Mouse (Mus musculus): ENCODE data around the gene Cmbl. TPM values are rescaled to one million over a fixed set of nuclear protein-coding genes. Genes with fewer than 3 reads are reported as not detected.

Cmbl gene
- polyA plus RNA-seq, 1 experiment from 2014 or later: 5.4 TPM

- H3K4me1 ChIP-seq (ENCODE audit: control insufficient read depth, insufficient read depth, low read length): peaks cover 4% of the 10 kb centered on the region
- ATAC-seq (ENCODE audit: low FRiP score, low TSS enrichment): no peak
- 85% methylated on average over 5 of the region's 5 CpGs for WGBS
- no peak for DNase-seq
- H3K36me3 ChIP-seq (ENCODE audit: control insufficient read depth, insufficient read depth, low read length): no peaks in the 10 kb centered on the region
- no peaks in the 10 kb centered on the region for H3K27me3 ChIP-seq (ENCODE audit: control insufficient read depth, insufficient read depth, low read length)
- H3K9ac ChIP-seq (replicated peaks; ENCODE audit: low read length): no peak overlapping the region
- H3K27ac ChIP-seq (replicated peaks; ENCODE audit: low read depth, low read length): no peak overlapping the region
- H3K9me3 ChIP-seq (ENCODE audit: control insufficient read depth, low read length): no peaks in the 10 kb centered on the region
- H3K4me3 ChIP-seq (replicated peaks; ENCODE audit: low read depth, low read length): no peak overlapping the region
- H3K4me2 ChIP-seq (ENCODE audit: low read length): no peak overlapping the region
Observed at GRCm38 (mm10) chr15:31547421-31547820, 17.8 kb upstream of the Cmbl start.

- DNase-seq (no peak), ATAC-seq (ENCODE audit: low FRiP score, low TSS enrichment) (no peak)
Observed at GRCm38 (mm10) chr15:31550381-31550780, 14.8 kb upstream of the Cmbl start.

GRCm38 (mm10) chr15:31554855-31555254, 10.3 kb upstream of the Cmbl start:
- WGBS: 80% methylated on average over 2 of the region's 2 CpGs
- Histone ChIP-seq H3K9ac (replicated peaks; ENCODE audit: low read length) (no peak overlapping the region), H3K27ac (replicated peaks; ENCODE audit: low read depth, low read length) (no peak overlapping the region), H3K4me2 (ENCODE audit: low read length) (no peak overlapping the region), H3K9me3 (ENCODE audit: control insufficient read depth, low read length) (no peaks in the 10 kb centered on the region), H3K4me1 (ENCODE audit: control insufficient read depth, insufficient read depth, low read length) (no peaks in the 10 kb centered on the region), H3K27me3 (ENCODE audit: control insufficient read depth, insufficient read depth, low read length) (no peaks in the 10 kb centered on the region), H3K4me3 (replicated peaks; ENCODE audit: low read depth, low read length) (no peak overlapping the region), H3K36me3 (ENCODE audit: control insufficient read depth, insufficient read depth, low read length) (no peaks in the 10 kb centered on the region)
- no peak for ATAC-seq (ENCODE audit: low FRiP score, low TSS enrichment)
- DNase-seq: no peak

More at GRCm38 (mm10) chr15:31550381-31550780, 14.8 kb upstream of the Cmbl start:
- Histone ChIP-seq H3K9ac (replicated peaks; ENCODE audit: low read length) (no peak overlapping the region), H3K4me2 (ENCODE audit: low read length) (no peak overlapping the region), H3K4me1 (ENCODE audit: control insufficient read depth, insufficient read depth, low read length) (no peaks in the 10 kb centered on the region), H3K36me3 (ENCODE audit: control insufficient read depth, insufficient read depth, low read length) (no peaks in the 10 kb centered on the region), H3K27me3 (ENCODE audit: control insufficient read depth, insufficient read depth, low read length) (no peaks in the 10 kb centered on the region), H3K9me3 (ENCODE audit: control insufficient read depth, low read length) (no peaks in the 10 kb centered on the region), H3K4me3 (replicated peaks; ENCODE audit: low read depth, low read length) (no peak overlapping the region), H3K27ac (replicated peaks; ENCODE audit: low read depth, low read length) (no peak overlapping the region)
- 81% methylated on average over 4 of the region's 4 CpGs for WGBS

- Histone ChIP-seq H3K4me2 (ENCODE audit: low read length) (no peak overlapping the region), H3K4me3 (replicated peaks; ENCODE audit: low read depth, low read length) (no peak overlapping the region), H3K36me3 (ENCODE audit: control insufficient read depth, insufficient read depth, low read length) (no peaks in the 10 kb centered on the region), H3K9ac (replicated peaks; ENCODE audit: low read length) (no peak overlapping the region), H3K27ac (replicated peaks; ENCODE audit: low read depth, low read length) (no peak overlapping the region), H3K27me3 (ENCODE audit: control insufficient read depth, insufficient read depth, low read length) (no peaks in the 10 kb centered on the region), H3K4me1 (ENCODE audit: control insufficient read depth, insufficient read depth, low read length) (no peaks in the 10 kb centered on the region), H3K9me3 (ENCODE audit: control insufficient read depth, low read length) (no peaks in the 10 kb centered on the region)
- DNase-seq (no peak), ATAC-seq (ENCODE audit: low FRiP score, low TSS enrichment) (no peak)
- WGBS: 77% methylated on average over 6 of the region's 6 CpGs
Observed at GRCm38 (mm10) chr15:31561390-31561789, 3.8 kb upstream of the Cmbl start.

DNA sequence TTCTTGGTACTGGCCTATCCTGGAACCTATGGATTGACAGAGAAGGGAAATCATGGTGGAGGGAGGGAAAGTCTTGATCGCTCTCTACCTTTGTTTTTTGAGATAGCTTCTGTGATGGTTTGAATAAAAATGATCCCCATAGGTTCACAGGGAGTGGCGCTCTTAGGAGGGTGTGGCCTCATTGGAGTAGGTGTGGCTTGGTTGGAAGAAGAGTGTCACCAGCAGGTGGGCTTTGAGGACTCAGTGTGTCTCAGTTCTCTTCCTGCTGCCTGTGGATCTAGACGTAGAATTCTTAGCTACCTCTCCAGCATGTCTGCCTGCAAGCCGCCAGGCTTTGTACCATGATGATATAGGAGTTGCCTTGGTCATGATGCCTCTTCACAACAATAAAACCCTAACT, 3.2 kb upstream of the Cmbl start:
- Histone ChIP-seq H3K4me3 (replicated peaks; ENCODE audit: low read depth, low read length) (no peak overlapping the region), H3K27me3 (ENCODE audit: control insufficient read depth, insufficient read depth, low read length) (no peaks in the 10 kb centered on the region), H3K9ac (replicated peaks; ENCODE audit: low read length) (no peak overlapping the region), H3K4me2 (ENCODE audit: low read length) (no peak overlapping the region), H3K9me3 (ENCODE audit: control insufficient read depth, low read length) (no peaks in the 10 kb centered on the region), H3K36me3 (ENCODE audit: control insufficient read depth, insufficient read depth, low read length) (no peaks in the 10 kb centered on the region), H3K4me1 (ENCODE audit: control insufficient read depth, insufficient read depth, low read length) (no peaks in the 10 kb centered on the region), H3K27ac (replicated peaks; ENCODE audit: low read depth, low read length) (no peak overlapping the region)
- DNase-seq: no peak
- ATAC-seq (ENCODE audit: low FRiP score, low TSS enrichment): no peak
- 92% methylated on average over 4 of the region's 4 CpGs for WGBS

DNA sequence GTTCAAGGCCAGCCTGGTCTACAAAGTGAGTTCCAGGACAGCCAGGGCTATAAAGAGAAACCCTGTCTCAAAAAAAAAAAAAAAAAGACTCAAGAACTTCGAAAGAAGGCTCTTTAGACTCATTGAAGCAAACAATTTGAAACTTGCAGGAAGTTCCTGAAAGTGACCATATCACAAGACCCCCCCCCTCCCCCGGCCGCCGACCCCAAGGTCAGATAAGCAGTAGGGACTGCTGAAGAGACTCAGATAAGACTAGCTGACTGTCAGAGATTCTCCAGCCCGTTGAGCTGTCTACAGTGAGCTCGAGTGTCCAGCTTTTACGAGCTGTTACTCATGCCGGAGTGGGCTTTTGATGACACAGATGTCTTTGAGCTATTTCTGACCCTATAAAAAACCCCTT, 2.3 kb upstream of the Cmbl start:
- no peaks in the 10 kb centered on the region for H3K36me3 ChIP-seq (ENCODE audit: control insufficient read depth, insufficient read depth, low read length)
- no peaks in the 10 kb centered on the region for H3K4me1 ChIP-seq (ENCODE audit: control insufficient read depth, insufficient read depth, low read length)
- H3K9me3 ChIP-seq (ENCODE audit: control insufficient read depth, low read length): no peaks in the 10 kb centered on the region
- H3K4me2 ChIP-seq (ENCODE audit: low read length): no peak overlapping the region
- H3K9ac ChIP-seq (replicated peaks; ENCODE audit: low read length): no peak overlapping the region
- ATAC-seq (ENCODE audit: low FRiP score, low TSS enrichment) (no peak), DNase-seq (no peak)
- no peaks in the 10 kb centered on the region for H3K27me3 ChIP-seq (ENCODE audit: control insufficient read depth, insufficient read depth, low read length)
- H3K4me3 ChIP-seq (replicated peaks; ENCODE audit: low read depth, low read length): no peak overlapping the region
- H3K27ac ChIP-seq (replicated peaks; ENCODE audit: low read depth, low read length): no peak overlapping the region
- 93% methylated on average over 8 of the region's 8 CpGs for WGBS

- DNase-seq (no peak), ATAC-seq (ENCODE audit: low FRiP score, low TSS enrichment) (no peak)
- Histone ChIP-seq H3K4me2 (ENCODE audit: low read length) (no peak overlapping the region), H3K9me3 (ENCODE audit: control insufficient read depth, low read length) (no peaks in the 10 kb centered on the region), H3K27me3 (ENCODE audit: control insufficient read depth, insufficient read depth, low read length) (no peaks in the 10 kb centered on the region), H3K4me1 (ENCODE audit: control insufficient read depth, insufficient read depth, low read length) (no peaks in the 10 kb centered on the region), H3K9ac (replicated peaks; ENCODE audit: low read length) (no peak overlapping the region), H3K36me3 (ENCODE audit: control insufficient read depth, insufficient read depth, low read length) (no peaks in the 10 kb centered on the region), H3K4me3 (replicated peaks; ENCODE audit: low read depth, low read length) (no peak overlapping the region), H3K27ac (replicated peaks; ENCODE audit: low read depth, low read length) (no peak overlapping the region)
- 83% methylated on average over 19 of the region's 19 CpGs for WGBS
Observed at GRCm38 (mm10) chr15:31563577-31564546, 1.3 kb upstream of the Cmbl start.

DNA sequence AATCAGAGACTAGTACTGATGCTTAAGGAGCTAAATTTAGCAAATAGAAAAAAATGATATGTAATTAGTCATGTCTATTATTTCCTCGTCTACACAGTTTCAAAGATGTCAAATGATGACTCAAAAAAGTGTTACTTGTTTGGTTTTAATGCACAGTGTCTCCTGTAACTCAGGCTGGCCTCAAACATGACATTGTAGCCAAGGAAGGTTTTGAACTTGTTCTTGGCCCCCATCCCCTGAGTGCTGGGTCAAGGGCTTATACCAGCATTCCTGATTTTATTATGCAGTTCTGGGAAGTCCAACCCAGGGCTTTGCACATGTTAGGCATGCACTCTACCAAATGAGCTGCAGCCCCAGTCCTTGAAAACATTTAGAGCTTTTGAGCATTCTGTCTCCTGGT, 597 bp downstream of the Cmbl start:
- no peaks in the 10 kb centered on the region for H3K36me3 ChIP-seq (ENCODE audit: control insufficient read depth, insufficient read depth, low read length)
- ATAC-seq (ENCODE audit: low FRiP score, low TSS enrichment): no peak
- 78% methylated on average over 1 of the region's 1 CpGs for WGBS
- no peaks in the 10 kb centered on the region for H3K4me1 ChIP-seq (ENCODE audit: control insufficient read depth, insufficient read depth, low read length)
- H3K4me3 ChIP-seq (replicated peaks; ENCODE audit: low read depth, low read length): no peak overlapping the region
- no peaks in the 10 kb centered on the region for H3K27me3 ChIP-seq (ENCODE audit: control insufficient read depth, insufficient read depth, low read length)
- no peak overlapping the region for H3K27ac ChIP-seq (replicated peaks; ENCODE audit: low read depth, low read length)
- H3K4me2 ChIP-seq (ENCODE audit: low read length): no peak overlapping the region
- H3K9ac ChIP-seq (replicated peaks; ENCODE audit: low read length): no peak overlapping the region
- no peak for DNase-seq
- H3K9me3 ChIP-seq (ENCODE audit: control insufficient read depth, low read length): no peaks in the 10 kb centered on the region

- Histone ChIP-seq H3K9me3 (ENCODE audit: control insufficient read depth, low read length) (no peaks in the 10 kb centered on the region), H3K4me1 (ENCODE audit: control insufficient read depth, insufficient read depth, low read length) (no peaks in the 10 kb centered on the region), H3K4me2 (ENCODE audit: low read length) (no peak overlapping the region), H3K4me3 (replicated peaks; ENCODE audit: low read depth, low read length) (no peak overlapping the region), H3K9ac (replicated peaks; ENCODE audit: low read length) (no peak overlapping the region), H3K27ac (replicated peaks; ENCODE audit: low read depth, low read length) (no peak overlapping the region), H3K27me3 (ENCODE audit: control insufficient read depth, insufficient read depth, low read length) (no peaks in the 10 kb centered on the region), H3K36me3 (ENCODE audit: control insufficient read depth, insufficient read depth, low read length) (no peaks in the 10 kb centered on the region)
- no peak for ATAC-seq (ENCODE audit: low FRiP score, low TSS enrichment)
- 76% methylated on average over 7 of the region's 7 CpGs for WGBS
- no peak for DNase-seq
Observed at GRCm38 (mm10) chr15:31567431-31567830, 2.2 kb downstream of the Cmbl start.

Data from midbrain, embryonic 14.5 days (tissue).